Mouse (Mus musculus): ENCODE results near the gene Hsdl2. TPM values are rescaled to one million over a fixed set of nuclear protein-coding genes. Genes with fewer than 3 reads are reported as not detected.

The Hsdl2 gene
- polyA plus RNA-seq, 1 experiment from 2014 or later = 17.7 TPM

DNA sequence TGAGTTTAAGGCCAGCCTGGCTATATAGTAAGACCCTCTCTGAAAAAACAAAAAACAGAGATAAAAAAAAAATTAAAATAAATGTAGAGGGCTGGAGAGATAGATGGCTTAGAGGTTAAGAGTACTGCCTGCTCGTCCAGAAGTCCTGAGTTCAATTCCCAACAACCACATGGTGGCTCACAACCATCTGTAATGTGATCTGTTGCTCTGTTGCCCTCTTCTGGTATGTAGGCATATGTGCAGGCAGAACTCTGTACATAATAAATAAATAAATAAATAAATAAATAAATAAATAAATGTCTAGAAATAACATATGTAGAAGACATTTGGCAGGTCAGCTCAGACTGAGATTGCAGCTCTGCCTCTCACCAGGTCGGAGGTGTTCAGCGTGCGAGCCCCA is 21.3 kb downstream of the Hsdl2 start:
- no peak overlapping the region for H3K4me3 ChIP-seq (ENCODE audit: low read depth, low read length)
- H3K4me1 ChIP-seq (ENCODE audit: insufficient read depth) = no peaks in the 10 kb centered on the region
- no peak overlapping the region for H3K27ac ChIP-seq (ENCODE audit: low read depth)
- 88% methylated on average over 4 of the region's 4 CpGs for WGBS
- no peaks in the 10 kb centered on the region for H3K27me3 ChIP-seq (ENCODE audit: insufficient read depth, low read length)
- TF ChIP-seq CTCF (IDR thresholded peaks at IDR 0.05; ENCODE audit: low read depth) = 0 out of 2 replicates have a peak, but pooled peaks have one; percentile 14
- DNase-seq = no peak
- H3K4me2 ChIP-seq = no peak overlapping the region
- H3K9ac ChIP-seq = no peak overlapping the region
- no peak for ATAC-seq (ENCODE audit: insufficient read depth)
- no peaks in the 10 kb centered on the region for H3K36me3 ChIP-seq (ENCODE audit: insufficient read depth)
- H3K9me3 ChIP-seq (ENCODE audit: low read depth, low read length) = no peaks in the 10 kb centered on the region

DNA sequence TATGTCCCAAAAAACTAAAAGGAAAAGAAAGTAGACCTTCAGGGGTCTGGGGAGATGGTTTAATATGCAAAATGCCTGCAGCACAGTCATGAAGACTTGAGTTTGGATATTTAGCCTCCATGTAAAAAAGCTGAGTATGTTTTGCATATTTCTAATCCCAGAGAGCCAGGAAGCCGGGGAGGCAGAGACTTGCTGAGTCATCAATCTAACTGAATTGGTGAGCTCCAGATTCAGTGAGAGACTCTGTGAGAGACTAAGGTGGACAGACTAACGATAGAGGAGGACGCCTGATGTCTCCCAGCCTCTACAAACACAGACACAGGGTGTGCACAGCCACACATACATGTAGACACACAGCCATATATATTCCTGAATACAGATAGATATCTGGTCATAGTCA is 23.5 kb downstream of the Hsdl2 start:
- Histone ChIP-seq H3K27ac (ENCODE audit: low read depth) (no peak overlapping the region), H3K27me3 (ENCODE audit: insufficient read depth, low read length) (no peaks in the 10 kb centered on the region), H3K36me3 (ENCODE audit: insufficient read depth) (no peaks in the 10 kb centered on the region), H3K9ac (no peak overlapping the region), H3K4me3 (ENCODE audit: low read depth, low read length) (no peak overlapping the region), H3K9me3 (ENCODE audit: low read depth, low read length) (no peaks in the 10 kb centered on the region), H3K4me1 (ENCODE audit: insufficient read depth) (no peaks in the 10 kb centered on the region), H3K4me2 (no peak overlapping the region)
- 69% methylated on average over 3 of the region's 3 CpGs for WGBS
- no peak for DNase-seq
- no peak for ATAC-seq (ENCODE audit: insufficient read depth)
- TF ChIP-seq CTCF (IDR thresholded peaks at IDR 0.05; ENCODE audit: low read depth) = no peak

DNA sequence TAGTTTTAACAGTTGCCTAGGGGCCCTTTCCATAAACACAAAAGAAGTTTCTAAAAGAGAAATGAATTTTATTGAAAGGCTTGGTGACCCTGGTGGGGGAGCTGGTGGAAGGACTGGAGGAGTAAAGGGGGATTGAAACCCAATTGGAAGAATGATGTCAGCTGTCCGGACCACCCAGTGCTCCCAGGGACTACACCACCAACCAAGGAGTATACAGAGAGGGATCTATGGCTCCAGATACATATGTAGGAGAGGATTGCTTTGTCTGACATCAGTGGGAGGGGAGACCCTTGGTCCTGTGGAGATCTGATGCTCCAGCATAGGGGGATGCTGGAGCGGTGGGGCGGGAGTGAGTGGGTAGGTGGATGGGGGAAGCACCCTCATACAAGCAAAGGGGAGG is 24.1 kb downstream of the Hsdl2 start:
- H3K4me3 ChIP-seq (ENCODE audit: low read depth, low read length) = no peak overlapping the region

DNA sequence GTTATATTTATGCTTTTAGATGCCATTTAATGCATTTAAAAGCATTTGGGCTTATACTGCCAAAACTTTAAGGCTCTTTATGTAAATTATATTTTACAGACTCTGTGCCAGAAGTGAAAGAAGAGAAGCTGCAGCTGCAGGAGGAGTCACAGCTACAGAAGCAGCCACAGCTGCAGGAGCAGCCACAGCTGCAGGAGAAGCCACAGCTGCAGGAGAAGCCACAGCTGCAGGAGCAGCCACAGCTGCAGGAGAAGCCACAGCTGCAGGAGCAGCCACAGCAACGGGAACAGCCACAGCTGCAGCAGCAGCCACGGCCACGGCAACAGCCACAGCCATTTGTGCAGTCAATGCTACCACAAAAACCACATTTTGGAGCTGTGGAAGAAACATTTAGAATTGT is 29.0 kb downstream of the Hsdl2 start:
- Histone ChIP-seq H3K36me3 (ENCODE audit: insufficient read depth) (no peaks in the 10 kb centered on the region), H3K4me3 (ENCODE audit: low read depth, low read length) (no peak overlapping the region), H3K27me3 (ENCODE audit: insufficient read depth, low read length) (no peaks in the 10 kb centered on the region), H3K9me3 (ENCODE audit: low read depth, low read length) (no peaks in the 10 kb centered on the region), H3K4me1 (ENCODE audit: insufficient read depth) (no peaks in the 10 kb centered on the region), H3K27ac (ENCODE audit: low read depth) (no peak overlapping the region), H3K9ac (no peak overlapping the region), H3K4me2 (no peak overlapping the region)
- WGBS = 59% methylated on average over 3 of the region's 3 CpGs
- peak; percentile 69 for DNase-seq
- peak; percentile 17; the same call in 1 of the 2 replicates for ATAC-seq (ENCODE audit: insufficient read depth)
- no peak for TF ChIP-seq CTCF (IDR thresholded peaks at IDR 0.05; ENCODE audit: low read depth)

More for the DNA sequence above, 24.1 kb downstream of the Hsdl2 start:
- Histone ChIP-seq H3K27me3 (ENCODE audit: insufficient read depth, low read length) (no peaks in the 10 kb centered on the region), H3K36me3 (ENCODE audit: insufficient read depth) (no peaks in the 10 kb centered on the region), H3K9ac (no peak overlapping the region), H3K9me3 (ENCODE audit: low read depth, low read length) (no peaks in the 10 kb centered on the region), H3K4me2 (no peak overlapping the region), H3K4me1 (ENCODE audit: insufficient read depth) (no peaks in the 10 kb centered on the region), H3K27ac (ENCODE audit: low read depth) (no peak overlapping the region)
- no peak for TF ChIP-seq CTCF (IDR thresholded peaks at IDR 0.05; ENCODE audit: low read depth)
- 98% methylated on average over 3 of the region's 3 CpGs for WGBS
- no peak for ATAC-seq (ENCODE audit: insufficient read depth)
- DNase-seq = no peak

DNA sequence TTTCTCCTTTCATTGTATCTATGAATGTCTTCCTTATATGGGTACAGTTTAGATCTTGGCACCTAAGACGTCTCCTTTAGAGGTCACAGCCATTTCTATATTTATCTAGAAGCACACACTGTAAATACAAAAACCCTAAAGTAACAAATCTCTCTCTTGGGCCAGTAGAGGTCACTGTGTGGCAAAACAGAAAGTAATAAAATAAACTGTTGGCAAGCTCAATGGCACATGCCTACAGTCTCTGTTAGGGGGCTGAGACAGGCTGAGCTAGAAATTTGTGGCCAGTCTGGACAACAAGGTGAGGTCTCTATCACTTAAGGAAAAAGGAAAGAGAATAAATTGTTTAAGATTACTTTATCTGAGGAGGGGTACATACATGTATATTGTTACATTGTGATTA is 33.6 kb downstream of the Hsdl2 start:
- no peak for ATAC-seq (ENCODE audit: insufficient read depth)
- Histone ChIP-seq H3K4me3 (ENCODE audit: low read depth, low read length) (no peak overlapping the region), H3K27ac (ENCODE audit: low read depth) (no peak overlapping the region), H3K9me3 (ENCODE audit: low read depth, low read length) (no peaks in the 10 kb centered on the region), H3K4me2 (no peak overlapping the region), H3K4me1 (ENCODE audit: insufficient read depth) (no peaks in the 10 kb centered on the region), H3K9ac (no peak overlapping the region), H3K27me3 (ENCODE audit: insufficient read depth, low read length) (no peaks in the 10 kb centered on the region), H3K36me3 (ENCODE audit: insufficient read depth) (no peaks in the 10 kb centered on the region)
- 17% methylated on average over 1 of the region's 1 CpGs for WGBS
- TF ChIP-seq CTCF (IDR thresholded peaks at IDR 0.05; ENCODE audit: low read depth) = peak; percentile 48
- peak; percentile 69 for DNase-seq

DNA sequence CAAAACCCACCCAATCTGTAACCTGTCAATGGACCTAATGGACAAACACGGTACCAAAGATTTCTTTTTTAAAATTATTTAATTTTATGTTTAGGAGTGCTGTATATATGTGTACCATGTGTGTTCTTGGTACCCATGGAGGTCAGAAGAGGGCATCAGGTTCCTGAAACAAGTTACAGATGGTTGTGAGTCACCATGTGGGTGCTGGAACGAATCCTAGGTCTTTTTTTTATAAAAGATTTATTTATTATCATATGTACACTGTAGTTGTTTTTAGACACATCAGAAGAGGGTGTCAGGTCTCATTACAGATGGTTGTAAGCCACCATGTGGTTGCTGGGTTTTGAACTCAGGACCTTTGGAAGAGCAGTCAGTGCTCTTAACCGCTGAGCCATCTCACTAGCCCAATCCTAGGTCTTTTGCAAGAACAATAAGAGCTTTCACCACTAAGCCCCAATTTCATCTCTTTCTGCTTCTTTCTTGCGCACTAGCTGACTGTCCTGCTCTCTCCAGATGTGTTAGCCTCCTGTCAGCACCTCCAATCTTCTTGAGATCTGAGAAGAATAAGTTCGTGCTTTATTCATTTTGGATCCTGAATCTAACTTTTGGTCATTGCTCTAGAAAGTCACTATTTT is 38.4 kb downstream of the Hsdl2 start:
- Histone ChIP-seq H3K4me3 (ENCODE audit: low read depth, low read length) (no peak overlapping the region), H3K9ac (no peak overlapping the region), H3K4me2 (no peak overlapping the region), H3K27ac (ENCODE audit: low read depth) (no peak overlapping the region), H3K27me3 (ENCODE audit: insufficient read depth, low read length) (no peaks in the 10 kb centered on the region), H3K36me3 (ENCODE audit: insufficient read depth) (no peaks in the 10 kb centered on the region), H3K9me3 (ENCODE audit: low read depth, low read length) (no peaks in the 10 kb centered on the region), H3K4me1 (ENCODE audit: insufficient read depth) (no peaks in the 10 kb centered on the region)
- no peak for DNase-seq
- WGBS = 80% methylated on average over 5 of the region's 5 CpGs
- TF ChIP-seq CTCF (IDR thresholded peaks at IDR 0.05; ENCODE audit: low read depth) = no peak
- no peak for ATAC-seq (ENCODE audit: insufficient read depth)

DNA sequence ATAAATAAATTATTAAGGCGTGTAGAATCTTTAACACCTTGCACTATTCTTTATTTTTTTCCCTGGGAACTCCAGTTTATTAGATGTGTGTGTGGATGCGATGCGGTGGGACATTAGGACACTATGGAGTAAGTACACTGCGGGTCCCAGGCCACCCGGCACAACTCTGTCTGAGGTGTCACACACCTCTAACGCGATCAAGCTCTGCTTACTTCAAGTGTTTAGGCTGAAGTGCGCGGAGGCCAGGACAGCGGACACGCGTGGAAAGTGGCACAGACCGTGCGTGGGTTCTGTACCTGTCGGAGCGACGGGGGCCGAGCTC is 44.3 kb downstream of the Hsdl2 start:
- peak; percentile 79; the same call in 1 of the 2 replicates for ATAC-seq (ENCODE audit: insufficient read depth)
- Histone ChIP-seq H3K36me3 (ENCODE audit: insufficient read depth) (no peaks in the 10 kb centered on the region), H3K9ac (peak overlapping the region; percentile 87), H3K27ac (ENCODE audit: low read depth) (peak overlapping the region; percentile 50; the same call in 1 of the 2 replicates), H3K4me2 (peak overlapping the region; percentile 86), H3K4me3 (ENCODE audit: low read depth, low read length) (peak overlapping the region; percentile 87), H3K9me3 (ENCODE audit: low read depth, low read length) (no peaks in the 10 kb centered on the region), H3K27me3 (ENCODE audit: insufficient read depth, low read length) (no peaks in the 10 kb centered on the region), H3K4me1 (ENCODE audit: insufficient read depth) (no peaks in the 10 kb centered on the region)
- no peak for TF ChIP-seq CTCF (IDR thresholded peaks at IDR 0.05; ENCODE audit: low read depth)
- 1% methylated on average over 18 of the region's 18 CpGs for WGBS
- no peak for DNase-seq
